ENCODE assay signal across 19 mouse cellular contexts in genomic region chr10:21635988-21636710, GRCm38 (mm10). TPM values are rescaled to one million over a fixed set of nuclear protein-coding genes. Genes with fewer than 3 reads are reported as not detected.
A peak's percentile ranks its signal among the peaks of the same experiment; 100 is the strongest.
DNase-seq lines count a peak whose midpoint lies in the region; ATAC-seq and TF ChIP-seq lines count a peak whose summit lies in the region.
"Had no signal": no experiment of that assay in that cellular context is flagged by ENCODE, and none has a peak within 500 bp of the region (broad histone marks: within the 10 kb centered on the region; RNA-seq: fewer than 3 reads in every experiment).

No protein-coding gene starts in this region.

- no peaks in the 10 kb centered on the region for H3K79me2 ChIP-seq in heart, adult 2 months (replicated peaks; ENCODE audit: control insufficient read depth, insufficient read depth, low read length)

- intact Hi-C loops in heart, adult 2 months (cut with DNase I): no loop called here

- peaks cover 3% of the 10 kb centered on the region; the same call in 1 of the 2 replicates for H3K36me3 ChIP-seq in heart, adult 2 months (ENCODE audit: control insufficient read depth, insufficient read depth, low read length)
- H3K36me3 ChIP-seq in heart, embryonic 10.5 days: no peaks in the 10 kb centered on the region
- H3K36me3 ChIP-seq: G1E; midbrain, embryonic 15.5 days; neural tube, embryonic 13.5 days had no signal

- ATAC-seq in megakaryocyte-erythroid progenitor cell, adult 5-6 weeks (replicated peaks; ENCODE audit: low FRiP score, low TSS enrichment, poor library complexity, severe bottlenecking): peak; percentile 61
- ATAC-seq: midbrain, embryonic 15.5 days had no signal

- no peak for TF ChIP-seq POLR2A in heart, adult 2 months (IDR thresholded peaks at IDR 0.05; ENCODE audit: insufficient read depth, low read depth, low read length)

- no peak overlapping the region for H3K4me3 ChIP-seq in heart, adult 2 months
- H3K4me3 ChIP-seq in layer of hippocampus, adult 2 months: no peak overlapping the region
- H3K4me3 ChIP-seq in heart, embryonic 10.5 days: no peak overlapping the region
- H3K4me3 ChIP-seq: midbrain, embryonic 15.5 days; neural tube, embryonic 13.5 days had no signal

- H3K9me3 ChIP-seq in heart, embryonic 10.5 days: no peaks in the 10 kb centered on the region
- H3K9me3 ChIP-seq: G1E; midbrain, embryonic 15.5 days; neural tube, embryonic 13.5 days had no signal

- no peak for TF ChIP-seq EP300 in heart, adult 2 months (IDR thresholded peaks at IDR 0.05; ENCODE audit: insufficient read depth, low read depth, low read length)

- no peaks in the 10 kb centered on the region for H3K27me3 ChIP-seq in heart, adult 2 months (ENCODE audit: control insufficient read depth, insufficient read depth, low read length)
- no peaks in the 10 kb centered on the region for H3K27me3 ChIP-seq in heart, embryonic 10.5 days (ENCODE audit: insufficient read depth, poor library complexity, severe bottlenecking)
- H3K27me3 ChIP-seq: midbrain, embryonic 15.5 days; neural tube, embryonic 13.5 days had no signal

- DNase-seq in heart, adult 2 months: peak; percentile 26 to 34
- DNase-seq in heart, postnatal 4 days: no peak
- DNase-seq in layer of hippocampus, adult 2 months (ENCODE audit: low spot score in 2 of 2): no peak
- DNase-seq in layer of hippocampus, adult 9-11 months: no peak
- DNase-seq in heart, embryonic 10.5 days (ENCODE audit: low spot score): no peak
- DNase-seq in T-cell, adult 2 months (ENCODE audit: low spot score): no peak
- DNase-seq: forebrain, postnatal 0 days; thymus, adult 2 months had no signal

- 44% methylated on average over 4 of the region's 4 CpGs for WGBS in heart, adult 2 months
- 62% methylated on average over 4 of the region's 4 CpGs for WGBS in heart, embryonic 10.5 days

- peaks cover 12% of the 10 kb centered on the region for H3K4me1 ChIP-seq in heart, adult 2 months (ENCODE audit: control insufficient read depth, insufficient read depth, low read length)
- H3K4me1 ChIP-seq in heart, embryonic 10.5 days: peaks cover 10% of the 10 kb centered on the region
- H3K4me1 ChIP-seq: midbrain, embryonic 15.5 days; neural tube, embryonic 13.5 days had no signal

- no peak for TF ChIP-seq CTCF in heart, adult 2 months (IDR thresholded peaks at IDR 0.05)
- TF ChIP-seq CTCF in layer of hippocampus, adult 2 months (conservative IDR thresholded peaks at IDR 0.05): no peak

- peak overlapping the region; percentile 10 for H3K27ac ChIP-seq in heart, adult 2 months
- peak overlapping the region; percentile 74 for H3K27ac ChIP-seq in layer of hippocampus, adult 2 months
- peak overlapping the region; percentile 29; the same call in 1 of the 2 replicates for H3K27ac ChIP-seq in heart, embryonic 10.5 days
- H3K27ac ChIP-seq: hindbrain, embryonic 14.5 days; midbrain, embryonic 15.5 days; neural tube, embryonic 13.5 days had no signal

- H3K9ac ChIP-seq in heart, adult 2 months (ENCODE audit: low read depth, low read length): no peak overlapping the region
- H3K9ac ChIP-seq: forebrain, postnatal 0 days; hindbrain, embryonic 14.5 days; lung, embryonic 14.5 days; midbrain, embryonic 15.5 days; neural tube, embryonic 13.5 days had no signal

RNA-seq across cellular contexts. Expression of gene 1700020N01Rik, which starts 43.2 kb away (rescaled TPM):
- total RNA-seq in heart, adult 2 months (2021): not detected
- not detected in 2 replicates for polyA plus RNA-seq in heart, adult 2 months (2012; rRNA removed)
- not detected for total RNA-seq in heart, postnatal 4 days (2021)
- not detected for total RNA-seq in layer of hippocampus, adult 2 months (2021)
- 0.14 and 0.29 TPM in 2 replicates for polyA plus RNA-seq in heart, embryonic 10.5 days (2016; fragmentation: Nextera tagmentation; extraction: Ambion mirVana)
- not detected in 2 replicates for total RNA-seq in megakaryocyte-erythroid progenitor cell, adult 5-6 weeks (2014; fragmentation: Nextera tagmentation)
- total RNA-seq in megakaryocyte-erythroid progenitor cell, adult 5-6 weeks (2017): not detected in 2 replicates
- total RNA-seq: adrenal gland, adult 8-10 months; forebrain, postnatal 0 days; G1E; gastrocnemius, postnatal 4 days; layer of hippocampus, postnatal 14 days; left cerebral cortex, postnatal 36 days; liver, adult 2 months had no signal
- polyA plus RNA-seq: forebrain, postnatal 0 days; G1E; hindbrain, embryonic 14.5 days; liver, adult 2 months; lung, embryonic 14.5 days; midbrain, embryonic 15.5 days; neural tube, embryonic 13.5 days had no signal

Comparison
In these comparisons a context has a peak if more than half of its experiments do, and no peak if none do; other contexts are left out.
1. DNase-seq: peak in heart, adult 2 months (2 of 2); none in heart, postnatal 4 days (single experiment), layer of hippocampus, adult 2 months (0 of 2), layer of hippocampus, adult 9-11 months (single experiment), heart, embryonic 10.5 days (single experiment) and T-cell, adult 2 months (single experiment).
2. H3K27ac ChIP-seq: peak in every context shown above with its lines; median percentile 74 in layer of hippocampus, adult 2 months; 29 in heart, embryonic 10.5 days; 10 in heart, adult 2 months.